Mouse (Mus musculus): ENCODE data around the gene Zfp553. TPM values are rescaled to one million over a fixed set of nuclear protein-coding genes. Genes with fewer than 3 reads are reported as not detected.

The Zfp553 gene
- polyA plus RNA-seq, 1 experiment from 2014 or later = 63.3 TPM

DNA sequence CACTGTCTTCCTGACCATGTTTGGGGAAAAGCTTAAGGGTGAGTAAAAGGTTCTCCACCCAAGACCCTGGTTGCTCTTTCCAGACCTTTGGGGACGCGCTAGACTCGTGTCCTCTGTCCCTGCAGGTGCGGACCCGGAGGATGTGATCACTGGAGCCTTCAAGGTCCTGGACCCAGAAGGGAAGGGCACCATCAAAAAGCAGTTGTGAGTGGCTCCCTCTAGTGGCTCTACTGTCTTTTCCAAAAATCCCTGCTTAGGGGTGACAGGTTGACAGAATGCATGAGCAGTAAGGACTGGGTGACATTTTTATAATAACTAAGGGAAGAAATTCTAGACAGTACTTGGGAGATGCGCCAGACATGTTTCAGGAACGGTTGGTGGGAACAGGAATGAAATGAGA lies 19.4 kb upstream of the Zfp553 start:
- peaks cover 5% of the 10 kb centered on the region; the same call in 1 of the 2 replicates for H3K4me1 ChIP-seq
- no peak overlapping the region for H3K27ac ChIP-seq
- ATAC-seq (ENCODE audit: insufficient number of reproducible peaks, insufficient read depth, low FRiP score, low TSS enrichment) = no peak
- H3K4me3 ChIP-seq = no peak overlapping the region
- H3K27me3 ChIP-seq = peaks cover 12% of the 10 kb centered on the region; the same call in 1 of the 2 replicates
- 49% methylated on average over 7 of the region's 7 CpGs for WGBS
- no peak overlapping the region for H3K4me2 ChIP-seq (replicated peaks)
- H3K9ac ChIP-seq = no peak overlapping the region
- H3K9me3 ChIP-seq = no peaks in the 10 kb centered on the region
- H3K36me3 ChIP-seq = no peaks in the 10 kb centered on the region

- WGBS = 45% methylated on average over 12 of the region's 12 CpGs
- H3K4me1 ChIP-seq = peaks cover 5% of the 10 kb centered on the region; the same call in 1 of the 2 replicates
- H3K4me2 ChIP-seq (replicated peaks) = peak overlapping the region; percentile 49; the same call in 1 of the 2 replicates
- peaks cover 12% of the 10 kb centered on the region; the same call in 1 of the 2 replicates for H3K27me3 ChIP-seq
- H3K4me3 ChIP-seq = peak overlapping the region; percentile 29; the same call in 1 of the 2 replicates
- H3K9me3 ChIP-seq = no peaks in the 10 kb centered on the region
- no peak overlapping the region for H3K27ac ChIP-seq
- H3K36me3 ChIP-seq = no peaks in the 10 kb centered on the region
- no peak for ATAC-seq (ENCODE audit: insufficient number of reproducible peaks, insufficient read depth, low FRiP score, low TSS enrichment)
- H3K9ac ChIP-seq = no peak overlapping the region
Observed at GRCm38 (mm10) chr7:127213930-127214329, 18.9 kb upstream of the Zfp553 start.

DNA sequence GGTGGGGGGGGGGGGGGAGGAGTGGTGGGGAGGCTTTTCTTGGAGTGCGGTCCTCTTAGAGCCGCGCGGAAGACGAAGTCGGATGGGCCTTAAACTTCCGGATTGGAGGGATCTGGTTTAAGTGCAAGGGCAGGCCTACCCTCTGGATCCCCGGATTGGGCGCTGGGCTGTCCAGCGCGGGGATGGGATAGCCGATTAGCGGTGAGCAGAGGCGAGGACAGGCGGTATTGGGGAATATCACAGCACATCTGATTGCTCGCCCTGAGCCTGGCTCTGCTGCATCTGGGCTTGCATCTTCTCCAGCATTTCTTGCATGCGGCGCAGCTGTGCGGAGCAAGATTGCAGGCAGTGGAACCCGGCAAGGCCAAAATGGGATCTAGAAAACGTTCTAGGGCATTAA lies 18.3 kb upstream of the Zfp553 start:
- H3K9ac ChIP-seq = peak overlapping the region; percentile 49

DNA sequence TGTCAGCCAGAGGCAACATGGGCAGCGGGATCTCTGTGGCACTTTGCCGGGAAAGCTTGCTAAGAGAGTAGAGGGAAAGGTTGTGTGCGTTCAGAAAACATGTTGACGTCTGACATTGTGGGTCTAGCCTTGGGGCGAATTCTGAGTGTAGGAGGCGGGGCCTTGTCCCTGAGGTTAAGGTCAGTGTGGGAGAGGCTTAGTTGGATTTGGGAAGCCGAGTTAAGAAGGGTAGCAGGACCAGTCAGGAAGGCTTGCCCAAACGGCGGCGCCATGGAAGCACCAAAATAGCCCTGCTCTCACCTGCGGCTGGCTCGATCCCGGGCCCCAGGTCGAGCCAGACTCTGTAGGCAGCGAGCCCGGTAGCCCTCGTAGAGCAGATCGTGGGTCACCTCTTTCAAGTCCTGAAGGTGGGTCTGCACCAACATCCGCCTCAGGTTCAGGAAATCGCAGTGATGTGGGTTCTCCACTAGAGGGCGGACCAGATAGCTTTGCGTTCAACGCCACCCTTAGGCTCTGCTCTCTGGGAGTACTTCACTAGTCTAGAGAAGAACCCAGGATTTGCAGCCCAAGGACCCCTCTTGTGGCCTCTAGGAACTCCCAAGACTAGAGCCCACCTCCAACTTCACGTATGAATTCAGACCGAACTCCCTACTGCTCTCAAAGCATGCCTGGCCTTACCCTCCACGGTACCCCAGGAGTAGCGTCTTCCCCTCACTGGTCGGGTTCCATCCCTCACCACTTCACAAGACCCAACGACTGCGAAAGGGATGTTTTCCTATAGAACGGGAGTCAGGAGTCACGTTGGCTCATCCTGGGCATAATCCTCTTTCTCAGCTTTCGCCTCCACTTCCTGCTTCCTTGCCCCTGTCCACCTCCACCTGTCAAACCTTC lies 17.6 kb upstream of the Zfp553 start:
- peak; percentile 12; the same call in 1 of the 2 replicates for ATAC-seq (ENCODE audit: insufficient number of reproducible peaks, insufficient read depth, low FRiP score, low TSS enrichment)
- H3K9me3 ChIP-seq = no peaks in the 10 kb centered on the region
- WGBS = 22% methylated on average over 33 of the region's 33 CpGs
- H3K4me2 ChIP-seq (replicated peaks) = peak overlapping the region; percentile 49
- H3K4me3 ChIP-seq = peak overlapping the region; percentile 29
- 0 out of 2 replicates have a peak overlapping the region, but pooled peaks have one; percentile 11 for H3K27ac ChIP-seq
- peak overlapping the region; percentile 49; the same call in 1 of the 2 replicates for H3K9ac ChIP-seq
- peaks cover 5% of the 10 kb centered on the region; the same call in 1 of the 2 replicates for H3K4me1 ChIP-seq
- peaks cover 12% of the 10 kb centered on the region; the same call in 1 of the 2 replicates for H3K27me3 ChIP-seq
- H3K36me3 ChIP-seq = no peaks in the 10 kb centered on the region

More for the DNA sequence above, 18.3 kb upstream of the Zfp553 start:
- Histone ChIP-seq H3K4me1 (peaks cover 5% of the 10 kb centered on the region; the same call in 1 of the 2 replicates), H3K27ac (no peak overlapping the region), H3K4me2 (replicated peaks) (peak overlapping the region; percentile 49), H3K36me3 (no peaks in the 10 kb centered on the region), H3K27me3 (peaks cover 12% of the 10 kb centered on the region; the same call in 1 of the 2 replicates), H3K4me3 (peak overlapping the region; percentile 29; the same call in 1 of the 2 replicates), H3K9me3 (no peaks in the 10 kb centered on the region)
- 21% methylated on average over 21 of the region's 21 CpGs for WGBS
- ATAC-seq (ENCODE audit: insufficient number of reproducible peaks, insufficient read depth, low FRiP score, low TSS enrichment) = no peak

- no peaks in the 10 kb centered on the region for H3K9me3 ChIP-seq
- no peak overlapping the region for H3K4me3 ChIP-seq
- no peak overlapping the region for H3K27ac ChIP-seq
- H3K4me1 ChIP-seq = peaks cover 5% of the 10 kb centered on the region; the same call in 1 of the 2 replicates
- peaks cover 12% of the 10 kb centered on the region; the same call in 1 of the 2 replicates for H3K27me3 ChIP-seq
- WGBS = 72% methylated on average over 5 of the region's 5 CpGs
- ATAC-seq (ENCODE audit: insufficient number of reproducible peaks, insufficient read depth, low FRiP score, low TSS enrichment) = no peak
- H3K4me2 ChIP-seq (replicated peaks) = no peak overlapping the region
- no peak overlapping the region for H3K9ac ChIP-seq
- no peaks in the 10 kb centered on the region for H3K36me3 ChIP-seq
Observed at GRCm38 (mm10) chr7:127216307-127216706, 16.6 kb upstream of the Zfp553 start.

DNA sequence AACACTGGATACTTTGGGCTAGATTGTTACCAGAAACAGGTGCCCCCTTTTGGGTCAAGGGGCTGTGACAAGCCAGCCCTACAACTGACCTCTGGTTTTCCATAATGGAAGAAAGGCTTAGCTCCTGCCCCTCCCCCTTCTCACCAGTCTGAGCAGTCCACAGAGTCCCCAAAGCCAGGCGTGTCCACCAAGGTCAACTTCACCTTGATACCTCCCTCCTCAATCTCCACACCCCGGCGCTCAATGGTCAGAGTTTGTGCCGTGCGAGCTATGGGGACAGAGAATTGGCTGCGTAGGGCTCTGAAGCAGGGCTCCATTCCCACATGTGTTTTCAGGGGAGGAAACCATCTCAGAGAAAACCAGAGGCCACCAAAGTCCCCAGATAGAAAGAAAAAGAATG lies 15.4 kb upstream of the Zfp553 start:
- peaks cover 12% of the 10 kb centered on the region; the same call in 1 of the 2 replicates for H3K27me3 ChIP-seq
- H3K4me3 ChIP-seq = no peak overlapping the region
- H3K4me1 ChIP-seq = peaks cover 5% of the 10 kb centered on the region; the same call in 1 of the 2 replicates
- H3K4me2 ChIP-seq (replicated peaks) = no peak overlapping the region
- H3K27ac ChIP-seq = no peak overlapping the region
- H3K9me3 ChIP-seq = 0 out of 2 replicates have a peak, but pooled peaks cover 4% of the 10 kb centered on the region
- WGBS = 91% methylated on average over 6 of the region's 6 CpGs
- no peak for ATAC-seq (ENCODE audit: insufficient number of reproducible peaks, insufficient read depth, low FRiP score, low TSS enrichment)
- no peaks in the 10 kb centered on the region for H3K36me3 ChIP-seq
- H3K9ac ChIP-seq = no peak overlapping the region

DNA sequence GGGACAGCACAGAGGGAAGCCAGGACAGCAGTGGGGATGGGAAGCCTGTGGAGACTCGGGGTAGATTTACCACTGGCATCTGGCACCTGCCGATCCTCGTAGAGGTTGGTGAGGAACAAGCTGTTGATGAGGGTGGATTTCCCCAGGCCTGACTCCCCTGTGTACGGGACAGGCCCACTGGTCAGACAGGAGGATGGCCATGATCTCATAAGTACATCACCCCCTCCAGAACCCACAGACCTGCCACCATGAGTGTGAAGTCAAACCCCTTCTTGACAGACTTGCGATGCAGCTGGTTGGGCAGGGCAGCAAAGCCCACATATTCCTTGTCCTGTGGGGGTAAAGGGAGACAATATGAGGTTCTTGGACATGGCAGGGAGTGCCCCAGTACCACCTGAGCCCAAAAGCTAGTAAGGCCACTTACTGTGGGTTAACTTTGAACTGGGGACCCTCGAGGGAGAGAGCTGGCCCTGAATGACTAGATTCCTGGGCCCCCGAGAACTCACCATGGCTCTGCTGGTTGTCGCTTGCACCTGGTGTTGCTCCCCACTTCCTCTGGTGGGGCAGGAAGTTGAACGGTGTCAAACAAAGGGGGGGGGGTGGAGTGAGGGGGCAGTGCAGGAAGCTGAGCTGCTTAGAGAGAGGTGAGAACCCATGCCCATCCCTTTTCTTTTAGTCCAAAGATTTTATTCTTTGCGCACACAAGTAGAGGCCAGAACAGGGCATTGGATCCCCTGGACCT lies 14.8 kb upstream of the Zfp553 start:
- Histone ChIP-seq H3K4me2 (replicated peaks) (no peak overlapping the region), H3K4me3 (no peak overlapping the region), H3K4me1 (peaks cover 5% of the 10 kb centered on the region; the same call in 1 of the 2 replicates), H3K9ac (no peak overlapping the region), H3K27ac (no peak overlapping the region), H3K9me3 (0 out of 2 replicates have a peak, but pooled peaks cover 4% of the 10 kb centered on the region), H3K27me3 (peaks cover 12% of the 10 kb centered on the region; the same call in 1 of the 2 replicates), H3K36me3 (no peaks in the 10 kb centered on the region)
- ATAC-seq (ENCODE audit: insufficient number of reproducible peaks, insufficient read depth, low FRiP score, low TSS enrichment) = no peak
- WGBS = 78% methylated on average over 10 of the region's 10 CpGs

- 0 out of 2 replicates have a peak, but pooled peaks cover 4% of the 10 kb centered on the region for H3K9me3 ChIP-seq
- peaks cover 5% of the 10 kb centered on the region; the same call in 1 of the 2 replicates for H3K4me1 ChIP-seq
- ATAC-seq (ENCODE audit: insufficient number of reproducible peaks, insufficient read depth, low FRiP score, low TSS enrichment) = no peak
- H3K4me2 ChIP-seq (replicated peaks) = no peak overlapping the region
- no peak overlapping the region for H3K4me3 ChIP-seq
- no peak overlapping the region for H3K9ac ChIP-seq
- H3K36me3 ChIP-seq = no peaks in the 10 kb centered on the region
- H3K27me3 ChIP-seq = peaks cover 11% of the 10 kb centered on the region; the same call in 1 of the 2 replicates
- 93% methylated on average over 4 of the region's 4 CpGs for WGBS
- no peak overlapping the region for H3K27ac ChIP-seq
Observed at GRCm38 (mm10) chr7:127218670-127219069, 14.2 kb upstream of the Zfp553 start.

GRCm38 (mm10) chr7:127220440-127220839 lies 12.4 kb upstream of the Zfp553 start:
- H3K4me1 ChIP-seq = no peaks in the 10 kb centered on the region
- 0 out of 2 replicates have a peak, but pooled peaks cover 4% of the 10 kb centered on the region for H3K9me3 ChIP-seq
- no peaks in the 10 kb centered on the region for H3K27me3 ChIP-seq
- 76% methylated on average over 6 of the region's 6 CpGs for WGBS
- H3K36me3 ChIP-seq = 0 out of 2 replicates have a peak, but pooled peaks cover 2% of the 10 kb centered on the region
- H3K9ac ChIP-seq = no peak overlapping the region
- no peak overlapping the region for H3K27ac ChIP-seq
- H3K4me3 ChIP-seq = no peak overlapping the region
- ATAC-seq (ENCODE audit: insufficient number of reproducible peaks, insufficient read depth, low FRiP score, low TSS enrichment) = no peak
- no peak overlapping the region for H3K4me2 ChIP-seq (replicated peaks)

GRCm38 (mm10) chr7:127223106-127223505 lies 9.8 kb upstream of the Zfp553 start:
- Histone ChIP-seq H3K27ac (no peak overlapping the region), H3K4me3 (no peak overlapping the region), H3K4me2 (replicated peaks) (no peak overlapping the region), H3K9me3 (0 out of 2 replicates have a peak, but pooled peaks cover 4% of the 10 kb centered on the region), H3K4me1 (no peaks in the 10 kb centered on the region), H3K9ac (no peak overlapping the region), H3K36me3 (0 out of 2 replicates have a peak, but pooled peaks cover 6% of the 10 kb centered on the region), H3K27me3 (no peaks in the 10 kb centered on the region)
- no peak for ATAC-seq (ENCODE audit: insufficient number of reproducible peaks, insufficient read depth, low FRiP score, low TSS enrichment)
- WGBS = 99% methylated on average over 3 of the region's 3 CpGs
